Mouse (Mus musculus) naive thymus-derived CD4-positive, alpha-beta T cell, adult 5 months (primary cell): ENCODE data around the gene Gfod2. TPM values are rescaled to one million over a fixed set of nuclear protein-coding genes. Genes with fewer than 3 reads are reported as not detected.

Source experiments
- polyA plus RNA-seq: library from polyadenylated mRNA; unstranded; fragments of 100-300 nt; shearing (Covaris generic); gene quantifications from one replicate; pipeline ENCODE4 v1.2.1, GENCODE M21; 2017

The Gfod2 gene
- polyA plus RNA-seq: 9.0 TPM

GRCm38 (mm10) chr8:105758277-105759108 is at the start of gene Gfod2:
Gfod2 (minus strand) TSS chr8:105758664.

GRCm38 (mm10) chr8:105707498-105708403 is 50.7 kb downstream of the Gfod2 start, which contains the start of the genes 4933405L10Rik and Enkd1:
4933405L10Rik (plus strand) TSS chr8:105707655.
Enkd1 (minus strand) TSS chr8:105708210.

GRCm38 (mm10) chr8:105700966-105701824 is 57.3 kb downstream of the Gfod2 start, which contains the start of the genes Acd and Pard6a:
Acd (minus strand) TSS chr8:105701102.
Pard6a (plus strand) TSS chr8:105701148.

GRCm38 (mm10) chr8:105685796-105686308 is 72.6 kb downstream of the Gfod2 start, which contains the start of gene Carmil2:
Carmil2 (plus strand) TSS chr8:105686274.

Other genes with a start within 250 kb of the Gfod2 start
- 0.19 TPM for gene Hsd11b2, start 239.9 kb downstream of the Gfod2 start, polyA plus RNA-seq
- 92.5 TPM for gene Atp6v0d1, start 192.6 kb downstream of the Gfod2 start, polyA plus RNA-seq
- 20.5 TPM for gene Ripor1, start 153.4 kb downstream of the Gfod2 start, polyA plus RNA-seq
- 194 TPM for gene Ctcf, start 122.1 kb downstream of the Gfod2 start, polyA plus RNA-seq
- gene Agrp, start 121.3 kb downstream of the Gfod2 start, polyA plus RNA-seq: not detected
- gene Carmil2, start 72.4 kb downstream of the Gfod2 start, polyA plus RNA-seq: 129 TPM
- 78.6 TPM for gene Acd, start 57.6 kb downstream of the Gfod2 start, polyA plus RNA-seq
- gene Pard6a, start 57.5 kb downstream of the Gfod2 start, polyA plus RNA-seq: 16.1 TPM
- gene 4933405L10Rik, start 51.0 kb downstream of the Gfod2 start, polyA plus RNA-seq: 0.42 TPM
- 1.1 TPM for gene Enkd1, start 50.5 kb downstream of the Gfod2 start, polyA plus RNA-seq
- gene Ranbp10, start 68.7 kb upstream of the Gfod2 start, polyA plus RNA-seq: 121 TPM
- not detected for gene Tsnaxip1, start 69.1 kb upstream of the Gfod2 start, polyA plus RNA-seq
- gene Cenpt, start 94.6 kb upstream of the Gfod2 start, polyA plus RNA-seq: 26.4 TPM
- gene Thap11, start 96.5 kb upstream of the Gfod2 start, polyA plus RNA-seq: 30.5 TPM
- gene Nutf2, start 101.9 kb upstream of the Gfod2 start, polyA plus RNA-seq: 21.1 TPM
- 101 TPM for gene Edc4, start 122.2 kb upstream of the Gfod2 start, polyA plus RNA-seq
- gene Nrn1l, start 134.9 kb upstream of the Gfod2 start, polyA plus RNA-seq: 1.8 TPM
- gene Pskh1, start 141.8 kb upstream of the Gfod2 start, polyA plus RNA-seq: 17.7 TPM
- 1.4 TPM for gene Ctrl, start 175.2 kb upstream of the Gfod2 start, polyA plus RNA-seq
- 159 TPM for gene Psmb10, start 179.8 kb upstream of the Gfod2 start, polyA plus RNA-seq
- not detected for gene Lcat, start 184.7 kb upstream of the Gfod2 start, polyA plus RNA-seq
- 17.0 TPM for gene Slc12a4, start 207.4 kb upstream of the Gfod2 start, polyA plus RNA-seq
- not detected for gene Dpep3, start 220.8 kb upstream of the Gfod2 start, polyA plus RNA-seq
- 12.0 TPM for gene Dus2, start 232.7 kb upstream of the Gfod2 start, polyA plus RNA-seq
- not detected for gene Dpep2nb, start 247.3 kb upstream of the Gfod2 start, polyA plus RNA-seq